Mouse (Mus musculus): ENCODE results near the gene Bloc1s5.

Bloc1s5 gene

DNA sequence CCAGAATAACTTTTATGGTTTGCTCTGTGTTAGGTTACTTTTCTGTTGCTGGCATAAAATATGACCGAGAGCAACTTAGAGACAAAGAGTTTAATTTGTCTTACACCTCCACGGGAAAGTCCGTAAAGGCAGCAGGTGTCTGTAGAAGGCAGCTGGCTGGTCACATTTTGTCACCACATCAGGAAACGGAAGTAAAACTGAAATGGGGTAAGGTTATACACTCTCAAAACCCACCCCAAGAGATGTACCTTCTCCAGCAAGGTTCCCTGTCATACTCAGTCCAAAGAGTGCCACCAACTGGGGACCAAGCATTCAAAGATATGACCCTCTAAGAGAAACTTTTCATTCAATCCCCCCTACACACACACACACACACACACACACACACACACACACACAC lies 88.2 kb downstream of the Bloc1s5 start:
- TF ChIP-seq GATA4 (IDR thresholded peaks at IDR 0.05; ENCODE audit: insufficient replicate concordance, low read length): no peak

DNA sequence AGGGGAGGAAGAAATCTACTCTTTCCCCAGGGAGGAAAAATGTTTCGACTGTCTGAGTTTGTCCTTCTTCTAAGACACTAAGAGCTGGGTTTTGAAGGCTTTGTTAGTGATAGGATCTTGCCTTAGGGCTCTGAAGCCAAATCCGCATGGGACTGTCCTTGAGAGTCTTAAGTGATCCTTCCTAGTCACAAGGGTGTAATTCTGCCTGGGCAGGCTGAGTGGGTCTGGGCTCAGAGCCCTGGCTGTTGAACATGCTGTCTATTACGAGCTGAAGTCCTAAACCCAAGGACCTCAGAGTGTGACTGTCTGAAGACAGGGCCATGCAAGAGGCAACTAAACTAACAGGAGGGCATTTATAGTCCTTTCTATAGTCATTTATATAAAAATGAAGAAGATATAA lies 89.4 kb downstream of the Bloc1s5 start:
- no peak for TF ChIP-seq GATA4 (IDR thresholded peaks at IDR 0.05; ENCODE audit: insufficient replicate concordance, low read length)

GRCm38 (mm10) chr13:38544769-38545445 lies 90.0 kb downstream of the Bloc1s5 start:
- no peak for TF ChIP-seq GATA4 (IDR thresholded peaks at IDR 0.05; ENCODE audit: insufficient replicate concordance, low read length)

GRCm38 (mm10) chr13:38543455-38544125 lies 91.3 kb downstream of the Bloc1s5 start:
- no peak for TF ChIP-seq GATA4 (IDR thresholded peaks at IDR 0.05; ENCODE audit: insufficient replicate concordance, low read length)

Data from liver, adult (tissue).